Mouse (Mus musculus): ENCODE data around the gene Vpreb3.

- no peak for TF ChIP-seq CTCF (IDR thresholded peaks at IDR 0.05; ENCODE audit: low read depth)
- no peak for TF ChIP-seq EP300 (optimal IDR thresholded peaks at IDR 0.05)
Measured at GRCm38 (mm10) chr10:75979432-75979831, 36.6 kb downstream of the Vpreb3 start.

All from stomach, postnatal 0 days (tissue).